16 mouse cellular contexts compared by ENCODE assay signal in the genomic region with DNA sequence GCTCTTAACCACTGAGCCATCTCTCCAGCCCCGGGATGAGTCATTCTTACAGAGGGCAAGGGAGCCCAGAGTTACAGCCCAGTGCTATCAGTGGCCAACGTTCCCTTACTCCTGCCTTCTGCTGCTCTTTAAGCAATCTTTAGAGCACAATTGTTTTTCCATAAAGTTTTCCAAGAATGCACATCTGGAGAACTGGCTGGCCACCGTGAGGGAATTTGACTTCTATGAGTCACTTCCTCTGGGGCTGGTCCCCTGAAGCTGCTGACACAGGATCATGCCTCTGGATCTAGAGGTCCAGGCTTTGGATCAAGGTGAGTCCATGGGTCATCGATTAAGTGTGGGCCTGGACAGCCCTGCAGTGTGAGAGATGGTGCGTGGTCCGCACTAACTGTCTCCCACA. TPM values are rescaled to one million over a fixed set of nuclear protein-coding genes. Genes with fewer than 3 reads are reported as not detected.
A peak's percentile ranks its signal among the peaks of the same experiment; 100 is the strongest.
DNase-seq lines count a peak whose midpoint lies in the region; ATAC-seq lines count a peak whose summit lies in the region.
"Had no signal": no experiment of that assay in that cellular context is flagged by ENCODE, and none has a peak within 500 bp of the region (broad histone marks: within the 10 kb centered on the region; RNA-seq: fewer than 3 reads in every experiment).

No protein-coding gene starts in this region.

- H3K9ac ChIP-seq in embryonic facial prominence, embryonic 14.5 days (ENCODE audit: low read depth, low read length), result no peak overlapping the region
- no peak overlapping the region for H3K9ac ChIP-seq in heart, embryonic 13.5 days
- no peak overlapping the region for H3K9ac ChIP-seq in stomach, embryonic 16.5 days (ENCODE audit: low read length)
- no peak overlapping the region for H3K9ac ChIP-seq in kidney, embryonic 14.5 days (ENCODE audit: low read depth, low read length)
- H3K9ac ChIP-seq in midbrain, embryonic 11.5 days (ENCODE audit: low read length), result no peak overlapping the region
- H3K9ac ChIP-seq: forebrain, embryonic 15.5 days; midbrain, embryonic 12.5 days had no signal

- peaks cover 10% of the 10 kb centered on the region for H3K4me1 ChIP-seq in heart, embryonic 10.5 days
- no peaks in the 10 kb centered on the region for H3K4me1 ChIP-seq in embryonic facial prominence, embryonic 14.5 days (ENCODE audit: control insufficient read depth, insufficient read depth, low read length)
- peaks cover 12% of the 10 kb centered on the region for H3K4me1 ChIP-seq in heart, embryonic 13.5 days
- no peaks in the 10 kb centered on the region for H3K4me1 ChIP-seq in stomach, embryonic 16.5 days (ENCODE audit: control insufficient read depth, insufficient read depth, low read length)
- H3K4me1 ChIP-seq in kidney, embryonic 14.5 days (ENCODE audit: control insufficient read depth, insufficient read depth, low read length), result no peaks in the 10 kb centered on the region
- H3K4me1 ChIP-seq in midbrain, embryonic 11.5 days (ENCODE audit: control insufficient read depth, insufficient read depth, low read length), result no peaks in the 10 kb centered on the region
- H3K4me1 ChIP-seq: forebrain, embryonic 15.5 days; midbrain, embryonic 12.5 days had no signal

- no peak for ATAC-seq in embryonic facial prominence, embryonic 14.5 days (ENCODE audit: low read depth)
- 0 out of 2 replicates have a peak, but pooled peaks have one; percentile 54 for ATAC-seq in heart, embryonic 13.5 days (ENCODE audit: extremely low read depth, insufficient number of reproducible peaks, low FRiP score, low TSS enrichment)
- no peak for ATAC-seq in stomach, embryonic 16.5 days (ENCODE audit: insufficient read depth, low FRiP score)
- no peak for ATAC-seq in kidney, embryonic 14.5 days (ENCODE audit: low FRiP score, low TSS enrichment)
- no peak for ATAC-seq in midbrain, embryonic 11.5 days (ENCODE audit: low FRiP score)
- ATAC-seq: forebrain, embryonic 15.5 days; Patski had no signal

- H3K36me3 ChIP-seq in heart, embryonic 10.5 days, result no peaks in the 10 kb centered on the region
- no peaks in the 10 kb centered on the region for H3K36me3 ChIP-seq in embryonic facial prominence, embryonic 14.5 days (ENCODE audit: control insufficient read depth, insufficient read depth, low read length)
- H3K36me3 ChIP-seq in heart, embryonic 13.5 days, result no peaks in the 10 kb centered on the region
- H3K36me3 ChIP-seq in stomach, embryonic 16.5 days (ENCODE audit: control insufficient read depth, insufficient read depth, low read length), result no peaks in the 10 kb centered on the region
- no peaks in the 10 kb centered on the region for H3K36me3 ChIP-seq in kidney, embryonic 14.5 days (ENCODE audit: control insufficient read depth, insufficient read depth, low read length)
- H3K36me3 ChIP-seq in midbrain, embryonic 11.5 days (ENCODE audit: control insufficient read depth, insufficient read depth, low read length), result no peaks in the 10 kb centered on the region
- H3K36me3 ChIP-seq: forebrain, embryonic 15.5 days; midbrain, embryonic 12.5 days had no signal

- H3K4me3 ChIP-seq in heart, embryonic 10.5 days, result no peak overlapping the region
- no peak overlapping the region for H3K4me3 ChIP-seq in embryonic facial prominence, embryonic 14.5 days (ENCODE audit: low read depth, low read length)
- no peak overlapping the region for H3K4me3 ChIP-seq in heart, embryonic 13.5 days
- H3K4me3 ChIP-seq in stomach, embryonic 16.5 days (replicated peaks; ENCODE audit: low read length), result no peak overlapping the region
- H3K4me3 ChIP-seq in kidney, embryonic 14.5 days (ENCODE audit: low read length), result no peak overlapping the region
- H3K4me3 ChIP-seq in midbrain, embryonic 11.5 days (ENCODE audit: low read depth, low read length), result no peak overlapping the region
- H3K4me3 ChIP-seq: forebrain, embryonic 15.5 days; midbrain, embryonic 12.5 days had no signal

- H3K4me2 ChIP-seq in embryonic facial prominence, embryonic 14.5 days (ENCODE audit: low read depth, low read length), result no peak overlapping the region
- no peak overlapping the region for H3K4me2 ChIP-seq in heart, embryonic 13.5 days
- no peak overlapping the region for H3K4me2 ChIP-seq in stomach, embryonic 16.5 days (ENCODE audit: low read depth, low read length)
- H3K4me2 ChIP-seq in kidney, embryonic 14.5 days (replicated peaks; ENCODE audit: low read depth, low read length), result no peak overlapping the region
- H3K4me2 ChIP-seq in midbrain, embryonic 11.5 days, result no peak overlapping the region
- H3K4me2 ChIP-seq: forebrain, embryonic 15.5 days; liver, embryonic 11.5 days; midbrain, embryonic 12.5 days had no signal

- 72% methylated on average over 6 of the region's 6 CpGs for WGBS in heart, embryonic 10.5 days
- WGBS in embryonic facial prominence, embryonic 14.5 days, result 64% methylated on average over 6 of the region's 6 CpGs
- 57% methylated on average over 6 of the region's 6 CpGs for WGBS in heart, embryonic 13.5 days
- WGBS in stomach, embryonic 16.5 days, result 68% methylated on average over 6 of the region's 6 CpGs
- 37% methylated on average over 6 of the region's 6 CpGs for WGBS in kidney, embryonic 14.5 days
- WGBS in midbrain, embryonic 11.5 days, result 87% methylated on average over 6 of the region's 6 CpGs

- H3K9me3 ChIP-seq in heart, embryonic 10.5 days, result no peaks in the 10 kb centered on the region
- no peaks in the 10 kb centered on the region for H3K9me3 ChIP-seq in embryonic facial prominence, embryonic 14.5 days (ENCODE audit: control insufficient read depth, low read length)
- no peaks in the 10 kb centered on the region for H3K9me3 ChIP-seq in heart, embryonic 13.5 days
- H3K9me3 ChIP-seq in stomach, embryonic 16.5 days (replicated peaks; ENCODE audit: control insufficient read depth, low read length), result no peaks in the 10 kb centered on the region
- no peaks in the 10 kb centered on the region for H3K9me3 ChIP-seq in kidney, embryonic 14.5 days (ENCODE audit: control insufficient read depth, low read length)
- no peaks in the 10 kb centered on the region for H3K9me3 ChIP-seq in midbrain, embryonic 11.5 days (ENCODE audit: control insufficient read depth, low read length)
- H3K9me3 ChIP-seq: forebrain, embryonic 15.5 days; midbrain, embryonic 12.5 days had no signal

- peak; percentile 97 for DNase-seq in heart, adult 11 months
- DNase-seq in heart, embryonic 10.5 days (ENCODE audit: low spot score), result no peak
- DNase-seq in embryonic facial prominence, embryonic 14.5 days (ENCODE audit: low spot score), result peak; percentile 69
- no peak for DNase-seq in adrenal gland, adult (ENCODE audit: inconsistent age in 2 of 2, low spot score in 1 of 2)
- no peak for DNase-seq in midbrain, embryonic 11.5 days (ENCODE audit: low spot score, missing footprints)
- DNase-seq: adrenal gland, postnatal 10 days; kidney, adult 9 months; layer of hippocampus, postnatal 36 days; lung, postnatal 14 days had no signal

- H3K27ac ChIP-seq in heart, embryonic 10.5 days, result no peak overlapping the region
- peak overlapping the region; percentile 24; the same call in 1 of the 2 replicates for H3K27ac ChIP-seq in embryonic facial prominence, embryonic 14.5 days (replicated peaks; ENCODE audit: low read depth, low read length)
- peak overlapping the region; percentile 26; the same call in 1 of the 2 replicates for H3K27ac ChIP-seq in heart, embryonic 13.5 days (replicated peaks)
- H3K27ac ChIP-seq in stomach, embryonic 16.5 days (ENCODE audit: low read length), result 0 out of 2 replicates have a peak overlapping the region, but pooled peaks have one; percentile 14
- no peak overlapping the region for H3K27ac ChIP-seq in kidney, embryonic 14.5 days (ENCODE audit: low read depth, low read length)
- H3K27ac ChIP-seq in midbrain, embryonic 11.5 days (ENCODE audit: low read depth, low read length), result no peak overlapping the region
- H3K27ac ChIP-seq: forebrain, embryonic 15.5 days; midbrain, embryonic 12.5 days had no signal

- H3K27me3 ChIP-seq in heart, embryonic 10.5 days (ENCODE audit: insufficient read depth, poor library complexity, severe bottlenecking), result no peaks in the 10 kb centered on the region
- H3K27me3 ChIP-seq in embryonic facial prominence, embryonic 14.5 days (replicated peaks; ENCODE audit: control insufficient read depth, insufficient read depth, low read length), result no peaks in the 10 kb centered on the region
- no peaks in the 10 kb centered on the region for H3K27me3 ChIP-seq in heart, embryonic 13.5 days (replicated peaks)
- no peaks in the 10 kb centered on the region for H3K27me3 ChIP-seq in stomach, embryonic 16.5 days (ENCODE audit: control insufficient read depth, insufficient read depth, low read length)
- H3K27me3 ChIP-seq in kidney, embryonic 14.5 days (ENCODE audit: control insufficient read depth, insufficient read depth, low read length), result no peaks in the 10 kb centered on the region
- no peaks in the 10 kb centered on the region for H3K27me3 ChIP-seq in midbrain, embryonic 11.5 days (ENCODE audit: control insufficient read depth, insufficient read depth, low read length)
- H3K27me3 ChIP-seq: forebrain, embryonic 15.5 days; midbrain, embryonic 12.5 days; Patski had no signal

RNA-seq across cellular contexts. Expression of a gene that starts 39.7 kb away (rescaled TPM):
- polyA plus RNA-seq in heart, embryonic 10.5 days (2016; fragmentation: Nextera tagmentation; extraction: Ambion mirVana), result 49.6 and 51.7 TPM in 2 replicates
- polyA plus RNA-seq in embryonic facial prominence, embryonic 14.5 days (2014; fragmentation: Nextera tagmentation; extraction: Ambion mirVana), result 51.5 and 53.1 TPM in 2 replicates
- 46.6 and 49.8 TPM in 2 replicates for polyA plus RNA-seq in heart, embryonic 13.5 days (2015; fragmentation: Nextera tagmentation; extraction: Ambion mirVana)
- polyA plus RNA-seq in stomach, embryonic 16.5 days (2015; fragmentation: Nextera tagmentation; extraction: Ambion mirVana), result 45.3 and 47.6 TPM in 2 replicates
- 45.7 and 68.1 TPM in 2 replicates for polyA plus RNA-seq in kidney, embryonic 14.5 days (2014; fragmentation: Nextera tagmentation; extraction: Ambion mirVana)
- polyA plus RNA-seq in midbrain, embryonic 11.5 days (2014; fragmentation: Nextera tagmentation; extraction: Ambion mirVana), result 52.3 and 53.6 TPM in 2 replicates

RNA-seq across cellular contexts. Expression of a gene that starts 46.8 kb away (rescaled TPM):
- 55.6 and 71.2 TPM in 2 replicates for polyA plus RNA-seq in heart, embryonic 10.5 days (2016; fragmentation: Nextera tagmentation; extraction: Ambion mirVana)
- 52.8 and 60.5 TPM in 2 replicates for polyA plus RNA-seq in embryonic facial prominence, embryonic 14.5 days (2014; fragmentation: Nextera tagmentation; extraction: Ambion mirVana)
- polyA plus RNA-seq in heart, embryonic 13.5 days (2015; fragmentation: Nextera tagmentation; extraction: Ambion mirVana), result 44.2 and 46.0 TPM in 2 replicates
- 36.0 and 38.9 TPM in 2 replicates for polyA plus RNA-seq in stomach, embryonic 16.5 days (2015; fragmentation: Nextera tagmentation; extraction: Ambion mirVana)
- polyA plus RNA-seq in kidney, embryonic 14.5 days (2014; fragmentation: Nextera tagmentation; extraction: Ambion mirVana), result 69.4 and 78.3 TPM in 2 replicates
- polyA plus RNA-seq in midbrain, embryonic 11.5 days (2014; fragmentation: Nextera tagmentation; extraction: Ambion mirVana), result 75.4 and 76.8 TPM in 2 replicates

RNA-seq across cellular contexts. Expression of a gene that starts 57.6 kb away (rescaled TPM):
- polyA plus RNA-seq in heart, embryonic 10.5 days (2016; fragmentation: Nextera tagmentation; extraction: Ambion mirVana), result 30.9 and 33.8 TPM in 2 replicates
- polyA plus RNA-seq in embryonic facial prominence, embryonic 14.5 days (2014; fragmentation: Nextera tagmentation; extraction: Ambion mirVana), result 43.7 and 44.7 TPM in 2 replicates
- polyA plus RNA-seq in heart, embryonic 13.5 days (2015; fragmentation: Nextera tagmentation; extraction: Ambion mirVana), result 16.6 and 19.0 TPM in 2 replicates
- polyA plus RNA-seq in stomach, embryonic 16.5 days (2015; fragmentation: Nextera tagmentation; extraction: Ambion mirVana), result 15.6 and 16.5 TPM in 2 replicates
- 25.7 and 42.8 TPM in 2 replicates for polyA plus RNA-seq in kidney, embryonic 14.5 days (2014; fragmentation: Nextera tagmentation; extraction: Ambion mirVana)
- polyA plus RNA-seq in midbrain, embryonic 11.5 days (2014; fragmentation: Nextera tagmentation; extraction: Ambion mirVana), result 28.3 and 28.8 TPM in 2 replicates

Comparison
In these comparisons a context has a peak if more than half of its experiments do, and no peak if none do; other contexts are left out.
1. DNase-seq: peak in heart, adult 11 months (single experiment) and embryonic facial prominence, embryonic 14.5 days (single experiment); none in heart, embryonic 10.5 days (single experiment), adrenal gland, adult (0 of 2) and midbrain, embryonic 11.5 days (single experiment).
2. H3K27ac ChIP-seq: peak in embryonic facial prominence, embryonic 14.5 days (single experiment), heart, embryonic 13.5 days (single experiment) and stomach, embryonic 16.5 days (single experiment); none in heart, embryonic 10.5 days (single experiment), kidney, embryonic 14.5 days (single experiment) and midbrain, embryonic 11.5 days (single experiment).